Mouse (Mus musculus): Measurements from ENCODE around the gene Npnt. TPM values are rescaled to one million over a fixed set of nuclear protein-coding genes. Genes with fewer than 3 reads are reported as not detected.

Npnt gene
- polyA plus RNA-seq, 1 experiment = 123 TPM

DNA sequence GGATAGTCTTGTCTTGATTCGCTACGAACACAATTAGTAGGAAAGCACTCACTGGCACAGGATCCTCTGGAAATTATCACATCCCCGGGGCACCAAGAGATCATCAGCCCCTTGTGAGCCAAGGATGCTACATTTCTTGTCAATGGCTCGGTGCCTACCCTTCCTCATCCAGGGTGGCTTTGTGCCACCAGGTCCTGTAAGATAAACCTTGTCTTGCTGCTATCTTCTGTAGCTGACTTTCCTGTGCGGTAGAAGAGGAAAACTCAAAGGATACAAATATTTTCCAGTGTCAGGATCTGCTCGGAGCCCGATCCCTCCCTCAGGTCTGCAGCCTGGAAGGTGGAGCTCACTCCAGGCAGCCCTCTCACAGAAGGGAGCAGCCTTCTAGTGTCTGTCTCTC lies 90.5 kb downstream of the Npnt start:
- Histone ChIP-seq H3K27me3 (ENCODE audit: control insufficient read depth, insufficient read depth, insufficient read length) (no peaks in the 10 kb centered on the region), H3ac (ENCODE audit: control insufficient read depth, insufficient read length) (no peak overlapping the region), H3K36me3 (ENCODE audit: control insufficient read depth, insufficient read depth) (no peaks in the 10 kb centered on the region), H3K79me2 (ENCODE audit: control insufficient read depth, insufficient read depth) (no peaks in the 10 kb centered on the region), H3K4me3 (no peak overlapping the region), H3K4me2 (ENCODE audit: low read depth) (no peak overlapping the region)
- no peak for TF ChIP-seq POLR2AphosphoS2 (IDR thresholded peaks at IDR 0.05; ENCODE audit: insufficient read length, low read depth)
- no peak for TF ChIP-seq TCF12 (IDR thresholded peaks at IDR 0.05; ENCODE audit: insufficient read depth, poor library complexity, severe bottlenecking)
- no peak for TF ChIP-seq USF1 (IDR thresholded peaks at IDR 0.05; ENCODE audit: low read depth)
- TF ChIP-seq CEBPB (IDR thresholded peaks at IDR 0.05; ENCODE audit: insufficient read depth, poor library complexity, severe bottlenecking) = no peak
- TF ChIP-seq MYOG (IDR thresholded peaks at IDR 0.05; ENCODE audit: control insufficient read depth in 1 of 3, insufficient read depth in 1 of 3, insufficient read length in 2 of 3, low read depth in 2 of 3) = no peak
- no peak for TF ChIP-seq REST (IDR thresholded peaks at IDR 0.05; ENCODE audit: insufficient read depth, insufficient read length)
- TF ChIP-seq MYOD1 (IDR thresholded peaks at IDR 0.05; ENCODE audit: control insufficient read depth in 1 of 3, insufficient read length in 2 of 3, low read depth in 2 of 3) = no peak
- TF ChIP-seq SRF (IDR thresholded peaks at IDR 0.05; ENCODE audit: control insufficient read depth, insufficient read length, low read depth) = no peak
- no peak for TF ChIP-seq TCF3 (IDR thresholded peaks at IDR 0.05; ENCODE audit: insufficient read length, low read depth)
- TF ChIP-seq E2F4 (IDR thresholded peaks at IDR 0.05; ENCODE audit: insufficient read depth) = no peak
- no peak for TF ChIP-seq POLR2A (IDR thresholded peaks at IDR 0.05; ENCODE audit: insufficient read length, low read depth)
- no peak for TF ChIP-seq MAX (IDR thresholded peaks at IDR 0.05; ENCODE audit: low read depth)

DNA sequence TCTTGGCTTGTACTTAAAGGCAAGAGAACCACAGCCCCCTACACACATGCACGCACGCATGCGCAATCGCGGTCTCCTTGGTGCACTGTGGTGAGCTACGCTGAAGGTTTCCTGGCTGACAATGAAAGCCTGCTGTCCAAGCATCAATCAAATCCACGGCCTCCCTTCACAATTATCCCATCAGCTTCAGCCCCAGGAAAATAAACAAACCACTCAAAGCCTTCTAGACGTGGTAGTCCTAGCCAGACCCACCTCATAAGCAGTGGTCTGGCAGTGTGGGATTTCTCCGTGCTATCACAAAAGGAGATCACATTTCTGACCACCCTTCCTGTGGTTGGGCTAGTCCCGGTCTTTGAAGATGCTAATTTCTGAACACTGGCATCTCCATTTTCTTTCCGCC lies 91.2 kb downstream of the Npnt start:
- Histone ChIP-seq H3ac (ENCODE audit: control insufficient read depth, insufficient read length) (no peak overlapping the region), H3K4me3 (no peak overlapping the region), H3K4me2 (ENCODE audit: low read depth) (no peak overlapping the region), H3K36me3 (ENCODE audit: control insufficient read depth, insufficient read depth) (no peaks in the 10 kb centered on the region), H3K79me2 (ENCODE audit: control insufficient read depth, insufficient read depth) (no peaks in the 10 kb centered on the region), H3K27me3 (ENCODE audit: control insufficient read depth, insufficient read depth, insufficient read length) (no peaks in the 10 kb centered on the region)
- TF ChIP-seq MYOD1 (IDR thresholded peaks at IDR 0.05; ENCODE audit: control insufficient read depth in 1 of 3, insufficient read length in 2 of 3, low read depth in 2 of 3) (no peak), TCF3 (IDR thresholded peaks at IDR 0.05; ENCODE audit: insufficient read length, low read depth) (no peak), MAX (IDR thresholded peaks at IDR 0.05; ENCODE audit: low read depth) (no peak), MYOG (IDR thresholded peaks at IDR 0.05; ENCODE audit: control insufficient read depth in 1 of 3, insufficient read depth in 1 of 3, insufficient read length in 2 of 3, low read depth in 2 of 3) (no peak), POLR2AphosphoS2 (IDR thresholded peaks at IDR 0.05; ENCODE audit: insufficient read length, low read depth) (no peak), CEBPB (IDR thresholded peaks at IDR 0.05; ENCODE audit: insufficient read depth, poor library complexity, severe bottlenecking) (no peak), POLR2A (IDR thresholded peaks at IDR 0.05; ENCODE audit: insufficient read length, low read depth) (no peak), TCF12 (IDR thresholded peaks at IDR 0.05; ENCODE audit: insufficient read depth, poor library complexity, severe bottlenecking) (no peak), USF1 (IDR thresholded peaks at IDR 0.05; ENCODE audit: low read depth) (no peak)

DNA sequence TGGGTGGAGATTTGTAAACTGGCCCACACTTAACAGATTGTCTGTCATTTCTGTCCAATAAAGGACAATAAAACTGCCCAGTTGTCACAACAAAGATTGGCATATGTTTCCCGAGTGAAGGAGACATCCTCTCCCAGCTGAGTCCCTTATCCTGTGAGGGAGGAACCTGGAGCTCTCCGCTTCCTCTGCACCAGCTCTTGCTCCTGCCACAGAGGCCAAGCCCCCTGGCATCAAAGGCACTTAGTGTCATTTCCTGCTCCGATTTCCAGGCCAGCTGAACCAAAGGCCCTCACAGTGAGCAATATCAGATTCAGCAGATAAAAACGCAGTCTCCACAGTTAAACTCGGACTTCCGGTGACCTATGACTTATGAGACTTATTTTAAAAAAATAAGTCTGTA lies 93.4 kb downstream of the Npnt start:
- no peaks in the 10 kb centered on the region for H3K27me3 ChIP-seq (ENCODE audit: control insufficient read depth, insufficient read depth, insufficient read length)
- TF ChIP-seq E2F4 (IDR thresholded peaks at IDR 0.05; ENCODE audit: insufficient read depth) (no peak), MYOD1 (IDR thresholded peaks at IDR 0.05; ENCODE audit: control insufficient read depth in 1 of 3, insufficient read length in 2 of 3, low read depth in 2 of 3) (no peak), POLR2A (IDR thresholded peaks at IDR 0.05; ENCODE audit: insufficient read length, low read depth) (no peak), USF1 (IDR thresholded peaks at IDR 0.05; ENCODE audit: low read depth) (no peak), POLR2AphosphoS2 (IDR thresholded peaks at IDR 0.05; ENCODE audit: insufficient read length, low read depth) (no peak), MYOG (IDR thresholded peaks at IDR 0.05; ENCODE audit: control insufficient read depth in 1 of 3, insufficient read depth in 1 of 3, insufficient read length in 2 of 3, low read depth in 2 of 3) (no peak), TCF12 (IDR thresholded peaks at IDR 0.05; ENCODE audit: insufficient read depth, poor library complexity, severe bottlenecking) (no peak), SRF (IDR thresholded peaks at IDR 0.05; ENCODE audit: control insufficient read depth, insufficient read length, low read depth) (no peak), MAX (IDR thresholded peaks at IDR 0.05; ENCODE audit: low read depth) (no peak), TCF3 (IDR thresholded peaks at IDR 0.05; ENCODE audit: insufficient read length, low read depth) (no peak), REST (IDR thresholded peaks at IDR 0.05; ENCODE audit: insufficient read depth, insufficient read length) (no peak), CEBPB (IDR thresholded peaks at IDR 0.05; ENCODE audit: insufficient read depth, poor library complexity, severe bottlenecking) (no peak)
- no peak overlapping the region for H3ac ChIP-seq (ENCODE audit: control insufficient read depth, insufficient read length)
- H3K36me3 ChIP-seq (ENCODE audit: control insufficient read depth, insufficient read depth) = no peaks in the 10 kb centered on the region
- no peak overlapping the region for H3K4me2 ChIP-seq (ENCODE audit: low read depth)
- H3K4me3 ChIP-seq = no peak overlapping the region
- no peaks in the 10 kb centered on the region for H3K79me2 ChIP-seq (ENCODE audit: control insufficient read depth, insufficient read depth)

DNA sequence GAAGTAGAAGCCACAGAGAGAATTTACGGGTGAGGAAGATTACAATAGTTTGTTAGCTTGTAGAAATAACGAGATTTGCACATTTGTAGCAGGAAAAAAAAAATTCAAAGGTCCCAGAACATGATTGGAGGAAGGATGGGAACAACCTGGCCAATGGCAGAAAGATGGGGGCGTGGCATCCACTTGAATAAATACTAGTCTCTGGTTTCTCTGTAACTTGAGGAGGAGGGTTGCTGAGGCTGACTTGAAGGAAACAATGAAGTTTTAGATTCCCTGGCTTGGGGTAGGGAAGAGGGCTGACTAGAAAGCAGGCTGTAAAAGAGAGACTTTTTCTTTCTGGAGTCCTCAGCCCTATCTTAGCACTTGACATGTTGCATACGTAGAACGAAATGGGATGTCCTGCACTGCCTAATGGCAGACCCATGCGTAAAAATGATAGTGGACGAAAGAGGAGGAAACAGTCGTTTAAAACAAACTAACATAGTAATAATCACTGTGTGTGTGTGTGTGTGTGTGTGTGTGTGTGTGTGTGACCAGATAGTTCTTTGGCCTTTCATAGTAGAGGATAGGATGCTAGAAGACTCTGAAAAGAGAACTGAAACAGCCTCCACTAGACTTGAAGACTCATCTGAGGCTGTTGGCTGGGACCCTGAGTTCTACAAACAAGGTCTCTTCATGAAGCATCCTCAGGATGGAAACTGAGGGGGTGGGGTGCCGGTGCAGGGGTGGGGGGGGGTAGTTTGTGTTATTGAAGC lies 94.5 kb downstream of the Npnt start:
- H3K27me3 ChIP-seq (ENCODE audit: control insufficient read depth, insufficient read depth, insufficient read length) = no peaks in the 10 kb centered on the region
- no peak for TF ChIP-seq MYOD1 (IDR thresholded peaks at IDR 0.05; ENCODE audit: control insufficient read depth in 1 of 3, insufficient read length in 2 of 3, low read depth in 2 of 3)
- TF ChIP-seq USF1 (IDR thresholded peaks at IDR 0.05; ENCODE audit: low read depth) = no peak
- no peak for TF ChIP-seq POLR2AphosphoS2 (IDR thresholded peaks at IDR 0.05; ENCODE audit: insufficient read length, low read depth)
- H3K79me2 ChIP-seq (ENCODE audit: control insufficient read depth, insufficient read depth) = no peaks in the 10 kb centered on the region
- H3K36me3 ChIP-seq (ENCODE audit: control insufficient read depth, insufficient read depth) = no peaks in the 10 kb centered on the region
- no peak overlapping the region for H3K4me2 ChIP-seq (ENCODE audit: low read depth)
- no peak overlapping the region for H3K4me3 ChIP-seq
- no peak overlapping the region for H3ac ChIP-seq (ENCODE audit: control insufficient read depth, insufficient read length)

DNA sequence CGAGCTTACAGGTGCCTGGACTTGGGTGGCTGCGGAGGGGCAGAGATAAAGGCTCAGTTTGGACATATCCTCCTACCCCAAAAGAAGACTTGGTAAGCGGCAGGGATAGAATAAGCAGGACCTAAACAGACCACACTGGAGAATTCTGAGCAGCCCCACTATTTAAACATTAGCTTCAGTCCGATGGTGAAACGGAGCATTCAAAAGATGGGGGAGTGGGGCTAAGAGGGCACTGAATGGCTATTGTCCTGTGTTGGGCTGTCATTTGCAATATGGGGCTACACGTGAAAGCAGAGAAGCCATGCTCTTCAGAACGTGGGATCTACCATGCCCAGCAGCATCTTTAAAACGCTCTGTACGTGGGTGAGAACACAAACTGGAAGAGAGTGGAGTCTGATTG lies 95.8 kb downstream of the Npnt start:
- no peaks in the 10 kb centered on the region for H3K27me3 ChIP-seq (ENCODE audit: control insufficient read depth, insufficient read depth, insufficient read length)
- H3ac ChIP-seq (ENCODE audit: control insufficient read depth, insufficient read length) = no peak overlapping the region
- no peaks in the 10 kb centered on the region for H3K79me2 ChIP-seq (ENCODE audit: control insufficient read depth, insufficient read depth)
- no peak overlapping the region for H3K4me3 ChIP-seq
- H3K36me3 ChIP-seq (ENCODE audit: control insufficient read depth, insufficient read depth) = no peaks in the 10 kb centered on the region
- TF ChIP-seq MYOG (IDR thresholded peaks at IDR 0.05; ENCODE audit: control insufficient read depth in 1 of 3, insufficient read depth in 1 of 3, insufficient read length in 2 of 3, low read depth in 2 of 3) (no peak), USF1 (IDR thresholded peaks at IDR 0.05; ENCODE audit: low read depth) (no peak), TCF12 (IDR thresholded peaks at IDR 0.05; ENCODE audit: insufficient read depth, poor library complexity, severe bottlenecking) (no peak), REST (IDR thresholded peaks at IDR 0.05; ENCODE audit: insufficient read depth, insufficient read length) (no peak), CEBPB (IDR thresholded peaks at IDR 0.05; ENCODE audit: insufficient read depth, poor library complexity, severe bottlenecking) (no peak), E2F4 (IDR thresholded peaks at IDR 0.05; ENCODE audit: insufficient read depth) (no peak), SRF (IDR thresholded peaks at IDR 0.05; ENCODE audit: control insufficient read depth, insufficient read length, low read depth) (no peak), POLR2AphosphoS2 (IDR thresholded peaks at IDR 0.05; ENCODE audit: insufficient read length, low read depth) (no peak), MAX (IDR thresholded peaks at IDR 0.05; ENCODE audit: low read depth) (no peak), TCF3 (IDR thresholded peaks at IDR 0.05; ENCODE audit: insufficient read length, low read depth) (no peak), MYOD1 (IDR thresholded peaks at IDR 0.05; ENCODE audit: control insufficient read depth in 1 of 3, insufficient read length in 2 of 3, low read depth in 2 of 3) (no peak), POLR2A (IDR thresholded peaks at IDR 0.05; ENCODE audit: insufficient read length, low read depth) (no peak)
- H3K4me2 ChIP-seq (ENCODE audit: low read depth) = no peak overlapping the region
